Mouse (Mus musculus): ENCODE results near the gene Aspg. TPM values are rescaled to one million over a fixed set of nuclear protein-coding genes. Genes with fewer than 3 reads are reported as not detected.

Aspg gene
- polyA plus RNA-seq, 2 experiments = 0.09 TPM; not detected in 1

GRCm38 (mm10) chr12:112145875-112146651 lies 39.6 kb downstream of the Aspg start, which contains the start of gene Kif26a:
Gene Kif26a (plus strand): TSS chr12:112146208.
- DNase-seq (ENCODE audit: low read depth in 3 of 3, low spot score in 3 of 3) = no peak
- Histone ChIP-seq H3K9ac (replicated peaks) (no peak within 1 kb of the TSS), H3K27me3 (ENCODE audit: control insufficient read depth, insufficient read depth, low read length) (peaks cover 62% of the 10 kb centered on the region), H3K4me2 (ENCODE audit: low read depth) (peak within 1 kb of the TSS; percentile 46), H3K27ac (no peak within 1 kb of the TSS), H3K9me3 (ENCODE audit: control insufficient read depth, low read length) (no peaks in the 10 kb centered on the region), H3K36me3 (replicated peaks; ENCODE audit: control insufficient read depth, insufficient read depth, low read depth) (no peaks in the 10 kb centered on the region), H3K4me3 (ENCODE audit: insufficient read depth in 1 of 2, low read depth in 2 of 2, low read length in 2 of 2) (peak within 1 kb of the TSS; percentile 12 to 37), H3K4me1 (replicated peaks; ENCODE audit: control insufficient read depth in 2 of 2, insufficient read depth in 2 of 2, low read length in 1 of 2) (no peaks in the 10 kb centered on the region)
- ATAC-seq (ENCODE audit: insufficient read depth) = peak; percentile 48; the same call in 1 of the 2 replicates
- under 1% methylated on average over 67 of the region's 68 CpGs for WGBS (ENCODE audit: insufficient replicate concordance)
- TF ChIP-seq EP300 (IDR thresholded peaks at IDR 0.05; ENCODE audit: low read depth) = no peak
- peak; percentile 78 for TF ChIP-seq CTCF (IDR thresholded peaks at IDR 0.05; ENCODE audit: low read depth)

DNA sequence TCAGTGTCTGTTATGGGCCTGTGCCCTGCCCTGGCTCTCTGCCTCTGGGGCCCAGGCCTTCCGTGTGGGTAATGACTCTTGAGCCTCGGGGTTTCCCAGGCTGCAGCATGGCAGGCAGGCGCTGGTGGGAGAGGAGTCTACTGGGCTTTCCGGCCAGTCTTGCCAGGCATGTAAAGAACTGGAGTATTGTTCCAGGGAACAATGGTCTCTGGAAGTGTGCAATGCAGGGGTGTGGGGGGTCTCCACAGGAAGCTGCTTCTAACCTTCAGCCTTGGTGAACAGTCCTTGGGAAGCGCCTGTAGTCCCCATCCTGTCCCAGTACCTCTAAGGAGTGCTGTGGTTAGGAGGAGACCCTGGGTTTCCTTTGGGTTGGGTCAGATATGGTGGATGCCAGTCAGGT lies 40.9 kb downstream of the Aspg start:
- Histone ChIP-seq H3K36me3 (replicated peaks; ENCODE audit: control insufficient read depth, insufficient read depth, low read depth) (no peaks in the 10 kb centered on the region), H3K4me2 (ENCODE audit: low read depth) (no peak overlapping the region), H3K4me3 (ENCODE audit: insufficient read depth in 1 of 2, low read depth in 2 of 2, low read length in 2 of 2) (no peak overlapping the region), H3K9me3 (ENCODE audit: control insufficient read depth, low read length) (no peaks in the 10 kb centered on the region), H3K27me3 (ENCODE audit: control insufficient read depth, insufficient read depth, low read length) (peaks cover 54% of the 10 kb centered on the region), H3K27ac (no peak overlapping the region), H3K4me1 (replicated peaks; ENCODE audit: control insufficient read depth in 2 of 2, insufficient read depth in 2 of 2, low read length in 1 of 2) (no peaks in the 10 kb centered on the region), H3K9ac (replicated peaks) (no peak overlapping the region)
- ATAC-seq (ENCODE audit: insufficient read depth) = no peak
- TF ChIP-seq EP300 (IDR thresholded peaks at IDR 0.05; ENCODE audit: low read depth) (no peak), CTCF (IDR thresholded peaks at IDR 0.05; ENCODE audit: low read depth) (no peak)
- WGBS (ENCODE audit: insufficient replicate concordance) = 38% methylated on average over 5 of the region's 5 CpGs
- no peak for DNase-seq (ENCODE audit: low read depth in 3 of 3, low spot score in 3 of 3)

DNA sequence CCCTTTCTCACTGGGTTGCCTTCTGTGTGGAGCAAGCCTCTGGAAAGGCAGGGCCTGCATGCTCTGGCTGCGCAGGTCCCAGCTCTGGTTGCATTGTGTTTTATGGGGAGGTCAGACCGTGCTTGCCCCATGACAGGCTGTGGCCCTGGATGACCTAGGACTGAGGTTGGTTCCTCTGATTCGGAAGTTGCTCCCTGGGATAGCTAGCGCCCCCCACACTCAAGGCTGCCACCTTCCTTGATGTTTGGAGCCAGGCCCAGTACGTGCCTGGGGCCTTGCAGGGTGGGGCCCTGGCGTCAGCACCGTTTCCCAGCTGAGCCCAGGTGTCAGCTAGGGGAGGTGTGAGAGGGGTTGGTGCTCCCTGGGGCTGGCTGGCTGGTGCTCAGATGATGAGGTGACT lies 43.5 kb downstream of the Aspg start:
- H3K9me3 ChIP-seq (ENCODE audit: control insufficient read depth, low read length) = no peaks in the 10 kb centered on the region
- DNase-seq (ENCODE audit: low read depth in 3 of 3, low spot score in 3 of 3) = no peak
- TF ChIP-seq EP300 (IDR thresholded peaks at IDR 0.05; ENCODE audit: low read depth) (no peak), CTCF (IDR thresholded peaks at IDR 0.05; ENCODE audit: low read depth) (no peak)
- H3K27ac ChIP-seq = no peak overlapping the region
- no peaks in the 10 kb centered on the region for H3K36me3 ChIP-seq (replicated peaks; ENCODE audit: control insufficient read depth, insufficient read depth, low read depth)
- H3K4me1 ChIP-seq (replicated peaks; ENCODE audit: control insufficient read depth in 2 of 2, insufficient read depth in 2 of 2, low read length in 1 of 2) = no peaks in the 10 kb centered on the region
- ATAC-seq (ENCODE audit: insufficient read depth) = no peak
- 58% methylated on average over 7 of the region's 7 CpGs for WGBS (ENCODE audit: insufficient replicate concordance)
- no peak overlapping the region for H3K4me2 ChIP-seq (ENCODE audit: low read depth)
- H3K4me3 ChIP-seq (ENCODE audit: insufficient read depth in 1 of 2, low read depth in 2 of 2, low read length in 2 of 2) = no peak overlapping the region
- no peak overlapping the region for H3K9ac ChIP-seq (replicated peaks)
- H3K27me3 ChIP-seq (ENCODE audit: control insufficient read depth, insufficient read depth, low read length) = peaks cover 27% of the 10 kb centered on the region

GRCm38 (mm10) chr12:112151244-112151979 lies 44.9 kb downstream of the Aspg start:
- Histone ChIP-seq H3K4me1 (replicated peaks; ENCODE audit: control insufficient read depth in 2 of 2, insufficient read depth in 2 of 2, low read length in 1 of 2) (no peaks in the 10 kb centered on the region), H3K27ac (no peak overlapping the region), H3K9me3 (ENCODE audit: control insufficient read depth, low read length) (no peaks in the 10 kb centered on the region), H3K4me3 (ENCODE audit: insufficient read depth in 1 of 2, low read depth in 2 of 2, low read length in 2 of 2) (no peak overlapping the region), H3K36me3 (replicated peaks; ENCODE audit: control insufficient read depth, insufficient read depth, low read depth) (no peaks in the 10 kb centered on the region), H3K9ac (replicated peaks) (no peak overlapping the region), H3K27me3 (ENCODE audit: control insufficient read depth, insufficient read depth, low read length) (peaks cover 14% of the 10 kb centered on the region), H3K4me2 (ENCODE audit: low read depth) (no peak overlapping the region)
- DNase-seq (ENCODE audit: low read depth in 3 of 3, low spot score in 3 of 3) (no peak), ATAC-seq (ENCODE audit: insufficient read depth) (peak; percentile 40)
- TF ChIP-seq CTCF (IDR thresholded peaks at IDR 0.05; ENCODE audit: low read depth) = no peak
- TF ChIP-seq EP300 (IDR thresholded peaks at IDR 0.05; ENCODE audit: low read depth) = no peak
- 38% methylated on average over 12 of the region's 12 CpGs for WGBS (ENCODE audit: insufficient replicate concordance)

DNA sequence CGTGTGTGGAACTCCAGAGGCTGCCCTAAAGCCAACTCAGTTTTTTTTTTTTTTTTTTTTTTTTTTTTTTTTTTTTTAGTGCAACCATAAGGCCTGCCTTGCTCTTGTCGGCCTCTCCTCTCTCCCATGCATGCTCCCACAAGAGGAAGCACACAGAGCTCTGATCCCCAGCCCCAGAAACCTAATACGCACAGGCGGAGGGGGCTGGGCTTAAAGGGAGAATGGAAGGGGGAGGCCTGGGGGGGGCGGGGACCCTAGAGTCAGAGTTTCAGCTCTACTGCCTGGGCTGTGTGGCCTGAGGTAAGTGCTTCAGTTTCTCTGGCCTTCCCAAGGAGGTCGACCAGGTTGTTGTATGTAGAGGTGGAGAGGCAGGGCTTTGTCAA lies 45.5 kb downstream of the Aspg start:
- H3K9me3 ChIP-seq (ENCODE audit: control insufficient read depth, low read length) = no peaks in the 10 kb centered on the region
- WGBS (ENCODE audit: insufficient replicate concordance) = 30% methylated on average over 6 of the region's 6 CpGs
- no peak overlapping the region for H3K9ac ChIP-seq (replicated peaks)
- no peak for ATAC-seq (ENCODE audit: insufficient read depth)
- no peak for DNase-seq (ENCODE audit: low read depth in 3 of 3, low spot score in 3 of 3)
- no peaks in the 10 kb centered on the region for H3K4me1 ChIP-seq (replicated peaks; ENCODE audit: control insufficient read depth in 2 of 2, insufficient read depth in 2 of 2, low read length in 1 of 2)
- no peak overlapping the region for H3K27ac ChIP-seq
- no peaks in the 10 kb centered on the region for H3K36me3 ChIP-seq (replicated peaks; ENCODE audit: control insufficient read depth, insufficient read depth, low read depth)
- no peak overlapping the region for H3K4me2 ChIP-seq (ENCODE audit: low read depth)
- H3K27me3 ChIP-seq (ENCODE audit: control insufficient read depth, insufficient read depth, low read length) = peaks cover 8% of the 10 kb centered on the region
- no peak overlapping the region for H3K4me3 ChIP-seq (ENCODE audit: insufficient read depth in 1 of 2, low read depth in 2 of 2, low read length in 2 of 2)
- no peak for TF ChIP-seq EP300 (IDR thresholded peaks at IDR 0.05; ENCODE audit: low read depth)
- TF ChIP-seq CTCF (IDR thresholded peaks at IDR 0.05; ENCODE audit: low read depth) = no peak
